ENCODE assay signal across 9 mouse cellular contexts in the genomic region with DNA sequence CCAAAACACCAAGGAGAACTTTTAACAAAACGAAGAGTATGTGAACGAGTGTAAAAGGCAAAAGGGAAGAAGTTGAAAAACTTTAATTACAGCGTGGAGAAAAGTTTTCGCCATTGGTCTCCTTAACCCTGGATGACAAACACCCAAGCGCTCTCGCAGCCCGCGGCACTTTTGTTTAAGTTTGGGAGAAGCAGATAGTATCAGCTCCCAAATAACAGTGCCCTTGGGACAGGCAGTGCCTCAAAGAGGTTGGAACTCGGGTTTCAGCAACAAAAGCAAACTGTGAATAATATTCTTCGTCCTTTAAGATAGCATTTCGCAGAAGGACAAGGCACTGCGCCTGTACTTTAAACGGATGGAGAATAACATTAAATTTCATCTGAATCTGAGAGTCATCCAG. TPM values are rescaled to one million over a fixed set of nuclear protein-coding genes. Genes with fewer than 3 reads are reported as not detected.
DNase-seq lines count a peak whose midpoint lies in the region; ATAC-seq and TF ChIP-seq lines count a peak whose summit lies in the region.
"Had no signal": no experiment of that assay in that cellular context is flagged by ENCODE, and none has a peak within 500 bp of the region (broad histone marks: within the 10 kb centered on the region; RNA-seq: fewer than 3 reads in every experiment).

No protein-coding gene starts in this region.

- no peaks in the 10 kb centered on the region for H3K4me1 ChIP-seq in lung, embryonic 14.5 days (ENCODE audit: insufficient read depth)
- H3K4me1 ChIP-seq in hindbrain, embryonic 10.5 days (replicated peaks), result peaks cover 58% of the 10 kb centered on the region
- H3K4me1 ChIP-seq in liver, embryonic 12.5 days, result peaks cover 43% of the 10 kb centered on the region
- peaks cover 10% of the 10 kb centered on the region; the same call in 1 of the 2 replicates for H3K4me1 ChIP-seq in stomach, embryonic 16.5 days (ENCODE audit: control insufficient read depth, insufficient read depth, low read length)

- H3K36me3 ChIP-seq in lung, embryonic 14.5 days (ENCODE audit: insufficient read depth), result no peaks in the 10 kb centered on the region
- no peaks in the 10 kb centered on the region for H3K36me3 ChIP-seq in hindbrain, embryonic 10.5 days
- no peaks in the 10 kb centered on the region for H3K36me3 ChIP-seq in liver, embryonic 12.5 days
- H3K36me3 ChIP-seq in stomach, embryonic 16.5 days (ENCODE audit: control insufficient read depth, insufficient read depth, low read length), result no peaks in the 10 kb centered on the region

- peak overlapping the region; percentile 99 for H3K4me2 ChIP-seq in lung, embryonic 14.5 days
- H3K4me2 ChIP-seq in liver, embryonic 12.5 days, result no peak overlapping the region
- H3K4me2 ChIP-seq in stomach, embryonic 16.5 days (ENCODE audit: low read depth, low read length), result peak overlapping the region; percentile 100

- 2% methylated on average over 13 of the region's 13 CpGs for WGBS in lung, embryonic 14.5 days
- WGBS in hindbrain, embryonic 10.5 days, result 1% methylated on average over 13 of the region's 13 CpGs
- WGBS in liver, embryonic 12.5 days (ENCODE audit: insufficient replicate concordance), result 3% methylated on average over 13 of the region's 13 CpGs
- WGBS in stomach, embryonic 16.5 days, result 5% methylated on average over 13 of the region's 13 CpGs

- H3K9ac ChIP-seq in lung, embryonic 14.5 days, result no peak overlapping the region
- H3K9ac ChIP-seq in liver, embryonic 12.5 days, result no peak overlapping the region
- H3K9ac ChIP-seq in stomach, embryonic 16.5 days (ENCODE audit: low read length), result no peak overlapping the region

- ATAC-seq in lung, embryonic 14.5 days (ENCODE audit: insufficient read depth), result no peak
- ATAC-seq in liver, embryonic 12.5 days, result no peak
- no peak for ATAC-seq in stomach, embryonic 16.5 days (ENCODE audit: insufficient read depth, low FRiP score)

- intact Hi-C loops in gastrocnemius, postnatal 14 days (cut with DNase I; ENCODE audit: low total_unique reads), result loop anchor here (5.0 to 10.0 kb wide), 2 partner anchors 671 to 1113 kb away; no protein-coding TSS in a partner anchor

- H3K9me3 ChIP-seq in lung, embryonic 14.5 days (ENCODE audit: low read depth, low read length), result no peaks in the 10 kb centered on the region
- no peaks in the 10 kb centered on the region for H3K9me3 ChIP-seq in hindbrain, embryonic 10.5 days
- no peaks in the 10 kb centered on the region for H3K9me3 ChIP-seq in liver, embryonic 12.5 days (replicated peaks)
- no peaks in the 10 kb centered on the region for H3K9me3 ChIP-seq in stomach, embryonic 16.5 days (replicated peaks; ENCODE audit: control insufficient read depth, low read length)

- TF ChIP-seq CTCF in lung, embryonic 14.5 days (IDR thresholded peaks at IDR 0.05; ENCODE audit: low read depth), result no peak

- peak overlapping the region; percentile 50 for H3K4me3 ChIP-seq in lung, embryonic 14.5 days (ENCODE audit: low read depth, low read length)
- H3K4me3 ChIP-seq in hindbrain, embryonic 10.5 days, result 0 out of 2 replicates have a peak overlapping the region, but pooled peaks have one; percentile 9
- H3K4me3 ChIP-seq in liver, embryonic 12.5 days, result peak overlapping the region; percentile 8; the same call in 1 of the 2 replicates
- H3K4me3 ChIP-seq in stomach, embryonic 16.5 days (replicated peaks; ENCODE audit: low read length), result peak overlapping the region; percentile 54

- H3K27me3 ChIP-seq in lung, embryonic 14.5 days (ENCODE audit: insufficient read depth, low read length), result peaks cover 45% of the 10 kb centered on the region
- peaks cover 86% of the 10 kb centered on the region for H3K27me3 ChIP-seq in hindbrain, embryonic 10.5 days (ENCODE audit: insufficient read depth, poor library complexity, severe bottlenecking)
- peaks cover 88% of the 10 kb centered on the region for H3K27me3 ChIP-seq in liver, embryonic 12.5 days (replicated peaks)
- H3K27me3 ChIP-seq in stomach, embryonic 16.5 days (ENCODE audit: control insufficient read depth, insufficient read depth, low read length), result peaks cover 34% of the 10 kb centered on the region

- no peak overlapping the region for H3K27ac ChIP-seq in lung, embryonic 14.5 days (ENCODE audit: low read depth)
- no peak overlapping the region for H3K27ac ChIP-seq in hindbrain, embryonic 10.5 days
- H3K27ac ChIP-seq in liver, embryonic 12.5 days, result no peak overlapping the region
- no peak overlapping the region for H3K27ac ChIP-seq in stomach, embryonic 16.5 days (ENCODE audit: low read length)

- DNase-seq in lung, embryonic 14.5 days, result peak; percentile 35
- no peak for DNase-seq in lung, postnatal 14 days
- peak; percentile 23 for DNase-seq in hindbrain, embryonic 10.5 days (ENCODE audit: low spot score)
- no peak for DNase-seq in gastrocnemius, postnatal 14 days
- no peak for DNase-seq in frontal cortex, postnatal 14 days (ENCODE audit: low spot score in 2 of 2)
- DNase-seq in right cerebral cortex, postnatal 4 days, result no peak
- DNase-seq: right cerebral cortex, adult 18-20 months had no signal

RNA-seq across cellular contexts. Expression of gene Sox6, which starts 0.6 kb away (rescaled TPM):
- polyA plus RNA-seq in lung, embryonic 14.5 days (2014; fragmentation: Nextera tagmentation; extraction: Ambion mirVana), result 19.1 and 22.0 TPM in 2 replicates
- polyA plus RNA-seq in hindbrain, embryonic 10.5 days (2016; fragmentation: Nextera tagmentation; extraction: Ambion mirVana), result 20.3 and 22.5 TPM in 2 replicates
- polyA plus RNA-seq in liver, embryonic 12.5 days (2016; fragmentation: Nextera tagmentation; extraction: Ambion mirVana), result 54.2 and 61.1 TPM in 2 replicates
- 30.1 and 37.5 TPM in 2 replicates for polyA plus RNA-seq in stomach, embryonic 16.5 days (2015; fragmentation: Nextera tagmentation; extraction: Ambion mirVana)
- total RNA-seq in gastrocnemius, postnatal 14 days (2021), result 100 to 1,000 TPM; 111 to 116 TPM

RNA-seq across cellular contexts. Expression of gene 1110004F10Rik, which starts 1.2 kb away (rescaled TPM):
- polyA plus RNA-seq in lung, embryonic 14.5 days (2014; fragmentation: Nextera tagmentation; extraction: Ambion mirVana), result 275 and 286 TPM in 2 replicates
- 326 and 353 TPM in 2 replicates for polyA plus RNA-seq in hindbrain, embryonic 10.5 days (2016; fragmentation: Nextera tagmentation; extraction: Ambion mirVana)
- polyA plus RNA-seq in liver, embryonic 12.5 days (2016; fragmentation: Nextera tagmentation; extraction: Ambion mirVana), result 150 TPM in 2 replicates
- polyA plus RNA-seq in stomach, embryonic 16.5 days (2015; fragmentation: Nextera tagmentation; extraction: Ambion mirVana), result 221 and 222 TPM in 2 replicates
- 10 to 100 TPM; 48.7 to 53.2 TPM for total RNA-seq in gastrocnemius, postnatal 14 days (2021)

RNA-seq across cellular contexts. Expression of gene Gm4353, which starts 46.4 kb away (rescaled TPM):
- 1.1 and 1.5 TPM in 2 replicates for polyA plus RNA-seq in lung, embryonic 14.5 days (2014; fragmentation: Nextera tagmentation; extraction: Ambion mirVana)
- 0.71 and 0.90 TPM in 2 replicates for polyA plus RNA-seq in hindbrain, embryonic 10.5 days (2016; fragmentation: Nextera tagmentation; extraction: Ambion mirVana)
- 0.43 and 0.82 TPM in 2 replicates for polyA plus RNA-seq in liver, embryonic 12.5 days (2016; fragmentation: Nextera tagmentation; extraction: Ambion mirVana)
- polyA plus RNA-seq in stomach, embryonic 16.5 days (2015; fragmentation: Nextera tagmentation; extraction: Ambion mirVana), result 0.62 and 1.9 TPM in 2 replicates
- 1 to 10 TPM; 1.8 to 1.9 TPM for total RNA-seq in gastrocnemius, postnatal 14 days (2021)

Comparison
In these comparisons a context has a peak if more than half of its experiments do, and no peak if none do; other contexts are left out.
1. DNase-seq: peak in lung, embryonic 14.5 days (single experiment) and hindbrain, embryonic 10.5 days (single experiment); none in lung, postnatal 14 days (single experiment), gastrocnemius, postnatal 14 days (single experiment), frontal cortex, postnatal 14 days (0 of 2) and right cerebral cortex, postnatal 4 days (single experiment).
2. Peak in every context shown above with its lines, with median percentiles within 50 percentile points of each other: H3K4me3 ChIP-seq.